Mouse (Mus musculus): ENCODE measurements around the gene Mfsd4b1. TPM values are rescaled to one million over a fixed set of nuclear protein-coding genes. Genes with fewer than 3 reads are reported as not detected.
A peak's percentile ranks its signal among the peaks of the same experiment; 100 is the strongest.

Gene Mfsd4b1
- polyA plus RNA-seq (2012; ENCODE audit: insufficient read depth, low replicate concordance) = not detected in 2 replicates

- peaks cover 55% of the 10 kb centered on the region for H3K27me3 ChIP-seq (replicated peaks)
- H3K4me1 ChIP-seq = peaks cover 11% of the 10 kb centered on the region
- no peak for TF ChIP-seq GATA1 (IDR thresholded peaks at IDR 0.05; ENCODE audit: borderline replicate concordance, low read length)
- no peak for TF ChIP-seq FLI1 (IDR thresholded peaks at IDR 0.05; ENCODE audit: low read length)
- peak within 1 kb of the TSS; percentile 90 for H3K4me3 ChIP-seq (replicated peaks)
- H3K9me3 ChIP-seq = peaks cover 8% of the 10 kb centered on the region
- H3K36me3 ChIP-seq (replicated peaks; ENCODE audit: low read length) = no peaks in the 10 kb centered on the region
Measured at GRCm38 (mm10) chr10:40024554-40025428, at the start of gene Mfsd4b1. TSS of gene Mfsd4b1 (minus strand) at chr10:40025268.

GRCm38 (mm10) chr10:40073608-40074007 lies 48.5 kb upstream of the Mfsd4b1 start:
- Histone ChIP-seq H3K4me3 (replicated peaks) (no peak overlapping the region), H3K9me3 (no peaks in the 10 kb centered on the region), H3K4me1 (peaks cover 48% of the 10 kb centered on the region), H3K27me3 (replicated peaks) (no peaks in the 10 kb centered on the region), H3K36me3 (replicated peaks; ENCODE audit: low read length) (peaks cover 67% of the 10 kb centered on the region)
- TF ChIP-seq GATA1 (IDR thresholded peaks at IDR 0.05; ENCODE audit: borderline replicate concordance, low read length) (no peak), FLI1 (IDR thresholded peaks at IDR 0.05; ENCODE audit: low read length) (no peak)

- peaks cover 76% of the 10 kb centered on the region for H3K4me1 ChIP-seq
- no peaks in the 10 kb centered on the region for H3K27me3 ChIP-seq (replicated peaks)
- H3K36me3 ChIP-seq (replicated peaks; ENCODE audit: low read length) = peaks cover 45% of the 10 kb centered on the region
- TF ChIP-seq FLI1 (IDR thresholded peaks at IDR 0.05; ENCODE audit: low read length) = no peak
- TF ChIP-seq GATA1 (IDR thresholded peaks at IDR 0.05; ENCODE audit: borderline replicate concordance, low read length) = no peak
- H3K4me3 ChIP-seq (replicated peaks) = no peak overlapping the region
- H3K9me3 ChIP-seq = no peaks in the 10 kb centered on the region
Measured at GRCm38 (mm10) chr10:40070684-40071083, 45.6 kb upstream of the Mfsd4b1 start.

- no peaks in the 10 kb centered on the region for H3K9me3 ChIP-seq
- H3K27me3 ChIP-seq (replicated peaks) = no peaks in the 10 kb centered on the region
- no peak overlapping the region for H3K4me3 ChIP-seq (replicated peaks)
- TF ChIP-seq GATA1 (IDR thresholded peaks at IDR 0.05; ENCODE audit: borderline replicate concordance, low read length) = no peak
- TF ChIP-seq FLI1 (IDR thresholded peaks at IDR 0.05; ENCODE audit: low read length) = no peak
- H3K4me1 ChIP-seq = peaks cover 78% of the 10 kb centered on the region
- H3K36me3 ChIP-seq (replicated peaks; ENCODE audit: low read length) = peaks cover 45% of the 10 kb centered on the region
Measured at GRCm38 (mm10) chr10:40069270-40069669, 44.2 kb upstream of the Mfsd4b1 start.

GRCm38 (mm10) chr10:40068595-40068994 lies 43.5 kb upstream of the Mfsd4b1 start:
- H3K4me3 ChIP-seq (replicated peaks) = no peak overlapping the region
- H3K27me3 ChIP-seq (replicated peaks) = no peaks in the 10 kb centered on the region
- TF ChIP-seq GATA1 (IDR thresholded peaks at IDR 0.05; ENCODE audit: borderline replicate concordance, low read length) (no peak), FLI1 (IDR thresholded peaks at IDR 0.05; ENCODE audit: low read length) (no peak)
- H3K36me3 ChIP-seq (replicated peaks; ENCODE audit: low read length) = peaks cover 41% of the 10 kb centered on the region
- no peaks in the 10 kb centered on the region for H3K9me3 ChIP-seq
- H3K4me1 ChIP-seq = peaks cover 73% of the 10 kb centered on the region

GRCm38 (mm10) chr10:40067529-40067928 lies 42.5 kb upstream of the Mfsd4b1 start:
- Histone ChIP-seq H3K9me3 (no peaks in the 10 kb centered on the region), H3K36me3 (replicated peaks; ENCODE audit: low read length) (peaks cover 40% of the 10 kb centered on the region), H3K27me3 (replicated peaks) (no peaks in the 10 kb centered on the region), H3K4me3 (replicated peaks) (no peak overlapping the region), H3K4me1 (peaks cover 69% of the 10 kb centered on the region)
- no peak for TF ChIP-seq FLI1 (IDR thresholded peaks at IDR 0.05; ENCODE audit: low read length)
- TF ChIP-seq GATA1 (IDR thresholded peaks at IDR 0.05; ENCODE audit: borderline replicate concordance, low read length) = no peak

GRCm38 (mm10) chr10:40067071-40067470 lies 42.0 kb upstream of the Mfsd4b1 start:
- H3K36me3 ChIP-seq (replicated peaks; ENCODE audit: low read length) = peaks cover 39% of the 10 kb centered on the region
- no peaks in the 10 kb centered on the region for H3K27me3 ChIP-seq (replicated peaks)
- no peaks in the 10 kb centered on the region for H3K9me3 ChIP-seq
- H3K4me1 ChIP-seq = peaks cover 66% of the 10 kb centered on the region
- TF ChIP-seq GATA1 (IDR thresholded peaks at IDR 0.05; ENCODE audit: borderline replicate concordance, low read length) (no peak), FLI1 (IDR thresholded peaks at IDR 0.05; ENCODE audit: low read length) (no peak)
- H3K4me3 ChIP-seq (replicated peaks) = no peak overlapping the region

- Histone ChIP-seq H3K4me1 (peaks cover 52% of the 10 kb centered on the region), H3K4me3 (replicated peaks) (no peak overlapping the region), H3K36me3 (replicated peaks; ENCODE audit: low read length) (peaks cover 52% of the 10 kb centered on the region), H3K9me3 (no peaks in the 10 kb centered on the region), H3K27me3 (replicated peaks) (no peaks in the 10 kb centered on the region)
- no peak for TF ChIP-seq FLI1 (IDR thresholded peaks at IDR 0.05; ENCODE audit: low read length)
- TF ChIP-seq GATA1 (IDR thresholded peaks at IDR 0.05; ENCODE audit: borderline replicate concordance, low read length) = no peak
Measured at GRCm38 (mm10) chr10:40065357-40065756, 40.3 kb upstream of the Mfsd4b1 start.

GRCm38 (mm10) chr10:40063291-40063890 lies 38.3 kb upstream of the Mfsd4b1 start:
- H3K36me3 ChIP-seq (replicated peaks; ENCODE audit: low read length) = peaks cover 47% of the 10 kb centered on the region
- TF ChIP-seq FLI1 (IDR thresholded peaks at IDR 0.05; ENCODE audit: low read length) (no peak), GATA1 (IDR thresholded peaks at IDR 0.05; ENCODE audit: borderline replicate concordance, low read length) (no peak)
- peaks cover 42% of the 10 kb centered on the region for H3K4me1 ChIP-seq
- H3K4me3 ChIP-seq (replicated peaks) = no peak overlapping the region
- H3K9me3 ChIP-seq = no peaks in the 10 kb centered on the region
- no peaks in the 10 kb centered on the region for H3K27me3 ChIP-seq (replicated peaks)

GRCm38 (mm10) chr10:40062812-40063211 lies 37.7 kb upstream of the Mfsd4b1 start:
- H3K4me1 ChIP-seq = peaks cover 37% of the 10 kb centered on the region
- H3K9me3 ChIP-seq = no peaks in the 10 kb centered on the region
- no peak overlapping the region for H3K4me3 ChIP-seq (replicated peaks)
- no peaks in the 10 kb centered on the region for H3K27me3 ChIP-seq (replicated peaks)
- H3K36me3 ChIP-seq (replicated peaks; ENCODE audit: low read length) = peaks cover 47% of the 10 kb centered on the region
- no peak for TF ChIP-seq GATA1 (IDR thresholded peaks at IDR 0.05; ENCODE audit: borderline replicate concordance, low read length)
- no peak for TF ChIP-seq FLI1 (IDR thresholded peaks at IDR 0.05; ENCODE audit: low read length)
